Mouse (Mus musculus): ENCODE measurements around the gene Ddx54. TPM values are rescaled to one million over a fixed set of nuclear protein-coding genes. Genes with fewer than 3 reads are reported as not detected.

The Ddx54 gene
- total RNA-seq, 1 experiment, result 90.7 TPM

DNA sequence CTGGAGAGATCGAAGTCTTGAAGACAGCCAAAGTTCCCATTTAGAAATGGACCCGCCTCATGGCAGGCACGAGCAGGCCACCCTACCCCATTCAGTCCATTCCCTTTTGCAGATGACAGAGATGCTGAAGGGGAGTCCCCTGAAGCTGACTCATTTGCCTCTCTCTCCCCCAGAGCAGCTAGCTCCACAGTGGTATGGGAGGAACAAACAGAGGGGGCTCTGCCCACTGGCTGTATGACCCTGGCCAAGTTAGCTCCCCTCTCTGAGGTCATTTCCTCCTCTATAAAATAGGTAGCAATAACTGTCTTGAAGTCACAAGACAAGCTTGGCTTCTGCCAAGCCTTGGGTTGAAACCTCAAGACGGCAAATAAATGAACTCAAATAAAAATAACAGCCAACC is 29.0 kb upstream of the Ddx54 start:
- no peak overlapping the region for H3K27ac ChIP-seq (ENCODE audit: insufficient read depth, low read depth, low read length, poor library complexity, severe bottlenecking)
- H3K9me3 ChIP-seq (ENCODE audit: control insufficient read depth, insufficient read depth, low read depth, low read length), result no peaks in the 10 kb centered on the region
- H3K4me3 ChIP-seq (ENCODE audit: insufficient read depth in 1 of 2, low read depth in 1 of 2, low read length in 2 of 2, poor library complexity in 1 of 2, severe bottlenecking in 1 of 2), result no peak overlapping the region
- DNase-seq (ENCODE audit: low read depth, low spot score), result no peak
- H3K36me3 ChIP-seq (ENCODE audit: control insufficient read depth, insufficient read depth, low read length, poor library complexity, severe bottlenecking), result no peaks in the 10 kb centered on the region
- no peak for TF ChIP-seq CHD2 (IDR thresholded peaks at IDR 0.05; ENCODE audit: low read depth, low read length)
- TF ChIP-seq HCFC1 (IDR thresholded peaks at IDR 0.05; ENCODE audit: borderline replicate concordance, insufficient read depth, low read length), result no peak
- TF ChIP-seq ZC3H11A (IDR thresholded peaks at IDR 0.05; ENCODE audit: borderline replicate concordance, low read depth, low read length), result no peak
- TF ChIP-seq MAFK (IDR thresholded peaks at IDR 0.05; ENCODE audit: insufficient read depth, low read depth, low read length), result no peak
- no peak for TF ChIP-seq ZNF384 (IDR thresholded peaks at IDR 0.05; ENCODE audit: low read depth, low read length)
- H3K4me1 ChIP-seq (ENCODE audit: control insufficient read depth in 2 of 2, insufficient read depth in 2 of 2, low read length in 2 of 2, poor library complexity in 1 of 2), result peaks cover 0 to 22% of the 10 kb centered on the region in 2 experiments; a peak in 3 of 4 replicates
- in situ Hi-C loops (cut with MboI; ENCODE audit: low sequenced_read_pairs in 2 of 2, unreplicated experiment in 2 of 2), result no loop called here
- no peak overlapping the region for H3K9ac ChIP-seq (ENCODE audit: insufficient read depth, low read depth, low read length, poor library complexity, severe bottlenecking)

DNA sequence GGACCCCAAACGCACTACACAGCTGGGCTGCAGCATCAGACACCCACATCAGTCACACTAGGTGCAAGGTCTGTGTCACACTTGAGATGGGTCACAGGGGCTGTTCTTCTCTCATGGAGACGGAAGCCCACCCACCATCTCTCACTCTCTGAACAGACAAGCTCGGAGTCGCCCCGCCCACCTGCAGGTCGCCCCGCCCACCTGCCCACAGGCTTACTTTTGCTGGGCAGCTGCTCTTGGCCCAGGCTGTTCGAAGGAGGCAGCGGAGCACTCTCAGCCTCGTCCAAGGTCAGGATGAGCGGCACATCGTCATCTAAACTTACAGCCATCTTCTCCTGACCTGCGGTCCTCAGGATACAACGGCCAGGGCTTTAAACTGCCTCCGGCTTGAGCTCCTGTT is 27.6 kb upstream of the Ddx54 start:
- no peak overlapping the region for H3K4me3 ChIP-seq (ENCODE audit: insufficient read depth in 1 of 2, low read depth in 1 of 2, low read length in 2 of 2, poor library complexity in 1 of 2, severe bottlenecking in 1 of 2)
- in situ Hi-C loops (cut with MboI; ENCODE audit: low sequenced_read_pairs in 2 of 2, unreplicated experiment in 2 of 2), result no loop called here
- H3K9ac ChIP-seq (ENCODE audit: insufficient read depth, low read depth, low read length, poor library complexity, severe bottlenecking), result no peak overlapping the region
- no peaks in the 10 kb centered on the region for H3K36me3 ChIP-seq (ENCODE audit: control insufficient read depth, insufficient read depth, low read length, poor library complexity, severe bottlenecking)
- no peaks in the 10 kb centered on the region for H3K9me3 ChIP-seq (ENCODE audit: control insufficient read depth, insufficient read depth, low read depth, low read length)
- TF ChIP-seq MAFK (IDR thresholded peaks at IDR 0.05; ENCODE audit: insufficient read depth, low read depth, low read length), result no peak
- no peak for TF ChIP-seq CHD2 (IDR thresholded peaks at IDR 0.05; ENCODE audit: low read depth, low read length)
- TF ChIP-seq ZC3H11A (IDR thresholded peaks at IDR 0.05; ENCODE audit: borderline replicate concordance, low read depth, low read length), result no peak
- TF ChIP-seq HCFC1 (IDR thresholded peaks at IDR 0.05; ENCODE audit: borderline replicate concordance, insufficient read depth, low read length), result no peak
- no peak for TF ChIP-seq ZNF384 (IDR thresholded peaks at IDR 0.05; ENCODE audit: low read depth, low read length)
- no peak overlapping the region for H3K27ac ChIP-seq (ENCODE audit: insufficient read depth, low read depth, low read length, poor library complexity, severe bottlenecking)
- peaks cover 0 to 17% of the 10 kb centered on the region in 2 experiments; a peak in 3 of 4 replicates for H3K4me1 ChIP-seq (ENCODE audit: control insufficient read depth in 2 of 2, insufficient read depth in 2 of 2, low read length in 2 of 2, poor library complexity in 1 of 2)
- DNase-seq (ENCODE audit: low read depth, low spot score), result no peak

DNA sequence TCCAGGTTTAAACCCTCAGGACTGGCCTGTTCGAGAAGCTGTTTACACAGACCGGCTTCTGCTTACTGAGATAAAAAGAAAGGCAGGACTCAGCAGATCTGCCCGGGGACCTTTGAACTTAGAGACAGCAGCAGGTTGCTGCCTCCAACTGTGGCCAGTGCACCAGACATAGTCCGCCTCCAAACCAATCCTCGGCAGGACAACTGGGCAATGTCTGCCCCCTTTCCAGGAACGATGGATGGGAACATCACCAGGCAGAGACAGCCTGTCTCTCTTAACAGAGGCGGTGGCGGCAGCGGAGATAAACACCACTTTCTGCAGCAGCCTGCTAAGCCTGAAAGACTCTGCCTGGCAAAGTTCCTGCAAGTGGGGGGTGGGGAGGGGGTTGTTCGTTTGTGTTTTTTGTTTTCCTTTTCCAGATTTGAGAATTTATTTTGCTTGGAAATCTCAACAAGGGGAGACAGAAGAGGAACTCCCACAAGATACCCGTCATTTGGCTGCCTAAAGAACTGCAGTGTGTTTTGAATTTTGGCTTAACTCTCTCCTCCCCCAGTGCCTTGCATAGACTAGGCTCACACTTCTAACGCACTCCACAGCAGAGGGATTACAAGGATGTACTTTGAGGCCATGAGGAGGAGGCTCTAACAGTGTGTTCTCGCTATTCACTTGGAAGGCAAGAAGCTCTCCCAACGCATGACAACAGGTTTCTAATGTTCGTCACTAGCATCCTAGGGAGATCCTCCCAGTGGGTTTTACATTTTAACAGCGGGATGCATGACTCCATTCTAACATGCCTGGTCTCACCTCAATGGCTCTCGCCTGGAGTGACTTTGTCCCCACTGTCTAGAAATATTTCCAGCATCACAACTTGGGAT is 25.6 kb upstream of the Ddx54 start:
- in situ Hi-C loops (cut with MboI; ENCODE audit: low sequenced_read_pairs in 2 of 2, unreplicated experiment in 2 of 2), result no loop called here

DNA sequence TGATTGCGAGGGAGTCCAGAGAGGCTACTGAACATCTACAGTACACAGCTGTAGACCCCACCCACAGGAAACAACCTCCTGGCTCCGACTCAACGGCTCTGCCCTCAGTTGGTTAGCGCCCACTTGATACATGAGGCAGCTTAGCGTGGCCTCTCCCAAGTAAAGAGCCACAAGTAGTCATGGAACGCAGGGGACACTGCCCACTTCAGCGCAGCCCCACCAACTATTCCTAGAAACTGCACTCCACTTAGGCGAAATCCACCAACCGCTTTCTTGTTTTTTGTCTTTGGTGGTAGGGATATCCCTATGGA is 25.0 kb upstream of the Ddx54 start:
- Histone ChIP-seq H3K4me3 (ENCODE audit: insufficient read depth in 1 of 2, low read depth in 1 of 2, low read length in 2 of 2, poor library complexity in 1 of 2, severe bottlenecking in 1 of 2) (peak overlapping the region; percentile 4 to 98; a peak in 3 of 4 replicates), H3K27ac (ENCODE audit: insufficient read depth, low read depth, low read length, poor library complexity, severe bottlenecking) (no peak overlapping the region), H3K9ac (ENCODE audit: insufficient read depth, low read depth, low read length, poor library complexity, severe bottlenecking) (no peak overlapping the region), H3K9me3 (ENCODE audit: control insufficient read depth, insufficient read depth, low read depth, low read length) (no peaks in the 10 kb centered on the region), H3K4me1 (ENCODE audit: control insufficient read depth in 2 of 2, insufficient read depth in 2 of 2, low read length in 2 of 2, poor library complexity in 1 of 2) (peaks cover 0 to 13% of the 10 kb centered on the region in 2 experiments; a peak in 3 of 4 replicates), H3K36me3 (ENCODE audit: control insufficient read depth, insufficient read depth, low read length, poor library complexity, severe bottlenecking) (no peaks in the 10 kb centered on the region)
- TF ChIP-seq HCFC1 (IDR thresholded peaks at IDR 0.05; ENCODE audit: borderline replicate concordance, insufficient read depth, low read length), result no peak
- TF ChIP-seq ZNF384 (IDR thresholded peaks at IDR 0.05; ENCODE audit: low read depth, low read length), result no peak
- no peak for TF ChIP-seq ZC3H11A (IDR thresholded peaks at IDR 0.05; ENCODE audit: borderline replicate concordance, low read depth, low read length)
- no peak for TF ChIP-seq MAFK (IDR thresholded peaks at IDR 0.05; ENCODE audit: insufficient read depth, low read depth, low read length)
- in situ Hi-C loops (cut with MboI; ENCODE audit: low sequenced_read_pairs in 2 of 2, unreplicated experiment in 2 of 2), result no loop called here
- no peak for DNase-seq (ENCODE audit: low read depth, low spot score)

More for the DNA sequence above, 25.6 kb upstream of the Ddx54 start:
- peak overlapping the region in 1 of 2 experiments; percentile 98; a peak in 1 of 4 replicates for H3K4me3 ChIP-seq (ENCODE audit: insufficient read depth in 1 of 2, low read depth in 1 of 2, low read length in 2 of 2, poor library complexity in 1 of 2, severe bottlenecking in 1 of 2)
- no peak overlapping the region for H3K27ac ChIP-seq (ENCODE audit: insufficient read depth, low read depth, low read length, poor library complexity, severe bottlenecking)
- DNase-seq (ENCODE audit: low read depth, low spot score), result no peak
- H3K4me1 ChIP-seq (ENCODE audit: control insufficient read depth in 2 of 2, insufficient read depth in 2 of 2, low read length in 2 of 2, poor library complexity in 1 of 2), result peaks cover 0 to 16% of the 10 kb centered on the region in 2 experiments; a peak in 3 of 4 replicates
- no peak overlapping the region for H3K9ac ChIP-seq (ENCODE audit: insufficient read depth, low read depth, low read length, poor library complexity, severe bottlenecking)
- H3K9me3 ChIP-seq (ENCODE audit: control insufficient read depth, insufficient read depth, low read depth, low read length), result no peaks in the 10 kb centered on the region
- H3K36me3 ChIP-seq (ENCODE audit: control insufficient read depth, insufficient read depth, low read length, poor library complexity, severe bottlenecking), result no peaks in the 10 kb centered on the region
- no peak for TF ChIP-seq MAFK (IDR thresholded peaks at IDR 0.05; ENCODE audit: insufficient read depth, low read depth, low read length)
- TF ChIP-seq CHD2 (IDR thresholded peaks at IDR 0.05; ENCODE audit: low read depth, low read length), result no peak
- TF ChIP-seq ZNF384 (IDR thresholded peaks at IDR 0.05; ENCODE audit: low read depth, low read length), result no peak
- TF ChIP-seq ZC3H11A (IDR thresholded peaks at IDR 0.05; ENCODE audit: borderline replicate concordance, low read depth, low read length), result no peak
- TF ChIP-seq HCFC1 (IDR thresholded peaks at IDR 0.05; ENCODE audit: borderline replicate concordance, insufficient read depth, low read length), result no peak

All from ES-E14 (cell line).